Mouse (Mus musculus): Measurements from ENCODE around the gene Arhgap27.

GRCm38 (mm10) chr11:103364335-103364734, 843 bp upstream of the Arhgap27 start:
- TF ChIP-seq CTCF (IDR thresholded peaks at IDR 0.05; ENCODE audit: low read depth) (no peak), EP300 (IDR thresholded peaks at IDR 0.05; ENCODE audit: low read depth) (no peak)
